23 mouse cellular contexts compared by ENCODE assay signal in genomic region chr1:180429819-180430218, GRCm38 (mm10). TPM values are rescaled to one million over a fixed set of nuclear protein-coding genes. Genes with fewer than 3 reads are reported as not detected.
DNase-seq lines count a peak whose midpoint lies in the region; ATAC-seq and TF ChIP-seq lines count a peak whose summit lies in the region.
"Had no signal": no experiment of that assay in that cellular context is flagged by ENCODE, and none has a peak within 500 bp of the region (broad histone marks: within the 10 kb centered on the region; RNA-seq: fewer than 3 reads in every experiment).

No protein-coding gene starts in this region.

- DNase-seq in 416B (ENCODE audit: low read depth) (peak; percentile 52), MEL (ENCODE audit: low read depth, low spot score) (peak; percentile 34)
- peak; percentile 16 for DNase-seq in naive thymus-derived CD4-positive, alpha-beta T cell, adult 2 months (ENCODE audit: low read depth)
- no peak for DNase-seq in thymus, postnatal 4 days
- no peak for DNase-seq in kidney, adult 8-10 months
- DNase-seq: adrenal gland, adult 8-10 months; adrenal gland, postnatal 36 days; B cell, adult 2 months; cerebellum, adult 11 months; cerebellum, adult 8-10 months; cerebellum, postnatal 14 days; embryo, embryonic 11 days; gastrocnemius, postnatal 36 days; heart, postnatal 36 days had no signal

- ATAC-seq in megakaryocyte, adult 5-6 weeks (ENCODE audit: poor library complexity, severe bottlenecking), result peak; percentile 30
- ATAC-seq: forebrain, embryonic 15.5 days had no signal

- TF ChIP-seq RAD21 in MEL (IDR thresholded peaks at IDR 0.05; ENCODE audit: low read depth, low read length), result no peak

- H3K4me3 ChIP-seq in MEL (ENCODE audit: control insufficient read depth in 1 of 2, insufficient read depth in 1 of 2, low read depth in 2 of 2, low read length in 2 of 2), result no peak overlapping the region
- H3K4me3 ChIP-seq: embryonic facial prominence, embryonic 15.5 days; erythroblast, embryonic 14.5 days; forebrain, embryonic 10.5 days; forebrain, embryonic 15.5 days; heart, embryonic 12.5 days; hindbrain, embryonic 15.5 days had no signal

- TF ChIP-seq CTCF in MEL (IDR thresholded peaks at IDR 0.05 in 2 of 3, conservative IDR thresholded peaks at IDR 0.05 in 1 of 3; ENCODE audit: control insufficient read depth in 1 of 3, insufficient read depth in 1 of 3, low read depth in 2 of 3, low read length in 3 of 3, poor library complexity in 1 of 3, severe bottlenecking in 1 of 3), result no peak

- no peak overlapping the region for H3K27ac ChIP-seq in MEL (ENCODE audit: control insufficient read depth, low read depth, low read length)
- H3K27ac ChIP-seq: embryonic facial prominence, embryonic 15.5 days; forebrain, embryonic 10.5 days; forebrain, embryonic 15.5 days; hindbrain, embryonic 15.5 days had no signal

- peaks cover 0 to 5% of the 10 kb centered on the region in 2 experiments; a peak in 1 of 4 replicates for H3K36me3 ChIP-seq in MEL (ENCODE audit: control insufficient read depth in 1 of 2, insufficient read depth in 2 of 2, low read length in 2 of 2)
- H3K36me3 ChIP-seq: forebrain, embryonic 10.5 days; forebrain, embryonic 15.5 days; heart, embryonic 12.5 days; hindbrain, embryonic 15.5 days had no signal

- no peaks in the 10 kb centered on the region for H3K79me2 ChIP-seq in MEL (ENCODE audit: control insufficient read depth, insufficient read depth, low read length, poor library complexity)

- no peak for TF ChIP-seq POLR2A in MEL (IDR thresholded peaks at IDR 0.05; ENCODE audit: control insufficient read depth in 1 of 2, insufficient read depth in 1 of 2, low read depth in 1 of 2, low read length in 2 of 2, poor library complexity in 1 of 2)

- TF ChIP-seq EP300 in MEL (IDR thresholded peaks at IDR 0.05; ENCODE audit: low read depth in 1 of 2, low read length in 2 of 2), result 0 out of 4 replicates have a peak, but pooled peaks of 1 of the 2 experiments have one; percentile 22

- H3K27me3 ChIP-seq in MEL (ENCODE audit: control insufficient read depth in 1 of 2, insufficient read depth in 2 of 2, low read length in 2 of 2), result no peaks in the 10 kb centered on the region
- H3K27me3 ChIP-seq: CH12.LX; embryonic facial prominence, embryonic 15.5 days; forebrain, embryonic 15.5 days; hindbrain, embryonic 15.5 days had no signal

- H3K9me3 ChIP-seq in MEL (replicated peaks; ENCODE audit: insufficient read depth, low read length), result no peaks in the 10 kb centered on the region
- H3K9me3 ChIP-seq: embryonic facial prominence, embryonic 15.5 days; forebrain, embryonic 10.5 days; forebrain, embryonic 15.5 days; heart, embryonic 12.5 days; hindbrain, embryonic 15.5 days had no signal

- H3K9ac ChIP-seq in MEL (ENCODE audit: control insufficient read depth, low read depth, low read length, poor library complexity, severe bottlenecking), result no peak overlapping the region
- H3K9ac ChIP-seq: embryonic facial prominence, embryonic 15.5 days; forebrain, embryonic 15.5 days; heart, embryonic 12.5 days; hindbrain, embryonic 15.5 days had no signal

- H3K4me1 ChIP-seq in MEL (ENCODE audit: control insufficient read depth in 1 of 2, insufficient read depth in 2 of 2, low read length in 2 of 2), result peaks cover 0 to 17% of the 10 kb centered on the region in 2 experiments; a peak in 2 of 4 replicates

TF ChIP-seq in MEL, 35 proteins besides CTCF, POLR2A, EP300 and RAD21:
- TF ChIP-seq ZKSCAN1 (IDR thresholded peaks at IDR 0.05; ENCODE audit: low read depth, low read length), result no peak
- no peak for TF ChIP-seq POLR2AphosphoS2 (IDR thresholded peaks at IDR 0.05; ENCODE audit: low read length)
- TF ChIP-seq RCOR1 (IDR thresholded peaks at IDR 0.05; ENCODE audit: low read depth, low read length), result peak; percentile 66
- no peak for TF ChIP-seq GABPA (IDR thresholded peaks at IDR 0.05; ENCODE audit: low read depth, low read length)
- TF ChIP-seq UBTF (IDR thresholded peaks at IDR 0.05; ENCODE audit: borderline replicate concordance, insufficient read depth, low read depth, low read length), result no peak
- no peak for TF ChIP-seq JUND (IDR thresholded peaks at IDR 0.05; ENCODE audit: low read depth, low read length)
- TF ChIP-seq USF2 (IDR thresholded peaks at IDR 0.05; ENCODE audit: borderline replicate concordance in 1 of 2, insufficient read depth in 1 of 2, low read depth in 1 of 2, low read length in 2 of 2), result no peak
- TF ChIP-seq ZC3H11A (IDR thresholded peaks at IDR 0.05; ENCODE audit: low read depth, low read length), result no peak
- no peak for TF ChIP-seq USF1 (IDR thresholded peaks at IDR 0.05; ENCODE audit: low read depth, low read length)
- TF ChIP-seq POLR2AphosphoS5 (IDR thresholded peaks at IDR 0.05; ENCODE audit: borderline replicate concordance, low read depth, low read length), result no peak
- TF ChIP-seq E2F4 (IDR thresholded peaks at IDR 0.05; ENCODE audit: borderline replicate concordance, low read depth, low read length), result no peak
- peak; percentile 15; the same call in 1 of the 2 replicates for TF ChIP-seq MAX (IDR thresholded peaks at IDR 0.05; ENCODE audit: low read length)
- TF ChIP-seq MYB (IDR thresholded peaks at IDR 0.05; ENCODE audit: low read depth, low read length), result no peak
- TF ChIP-seq MAZ (IDR thresholded peaks at IDR 0.05; ENCODE audit: low read depth, low read length), result no peak
- TF ChIP-seq MEF2A (IDR thresholded peaks at IDR 0.05; ENCODE audit: extremely low read depth, insufficient replicate concordance, low read depth, low read length, poor library complexity, severe bottlenecking), result no peak
- peak; percentile 69 for TF ChIP-seq BHLHE40 (IDR thresholded peaks at IDR 0.05; ENCODE audit: borderline replicate concordance, low read depth, low read length)
- TF ChIP-seq ZMIZ1 (IDR thresholded peaks at IDR 0.05; ENCODE audit: low read depth, low read length), result no peak

RNA-seq across cellular contexts. Expression of gene Stum, which starts 53.5 kb away (rescaled TPM):
- total RNA-seq in MEL (2012; rRNA removed), result not detected in 2 replicates
- polyA plus RNA-seq in MEL (2012; ENCODE audit: insufficient read depth in 1 of 2, insufficient read length in 2 of 2, low read depth in 1 of 2, low replicate concordance in 2 of 2, missing spikeins in 1 of 2), result not detected
- total RNA-seq in megakaryocyte, adult 5-6 weeks (2015), result not detected in 2 replicates
- total RNA-seq in megakaryocyte, adult 5-6 weeks (2017), result not detected in 2 replicates
- total RNA-seq: common myeloid progenitor, adult 5-6 weeks had no signal
- polyA plus RNA-seq: erythroblast, embryonic 14.5 days had no signal

Comparison
In these comparisons a context has a peak if more than half of its experiments do, and no peak if none do; other contexts are left out.
1. DNase-seq: peak in 416B (single experiment), MEL (single experiment) and naive thymus-derived CD4-positive, alpha-beta T cell, adult 2 months (single experiment); none in thymus, postnatal 4 days (single experiment) and kidney, adult 8-10 months (0 of 2).